Mouse (Mus musculus): ENCODE measurements around the gene Prss16.
A peak's percentile ranks its signal among the peaks of the same experiment; 100 is the strongest.

- no peak for TF ChIP-seq POLR2A (IDR thresholded peaks at IDR 0.05; ENCODE audit: borderline replicate concordance, control insufficient read depth, low read depth, low read length)
- TF ChIP-seq CTCF (IDR thresholded peaks at IDR 0.05; ENCODE audit: control insufficient read depth, insufficient read depth, low read length), result peak; percentile 76
Measured at GRCm38 (mm10) chr13:22050591-22051522, 41.3 kb upstream of the Prss16 start.

Measured in bone marrow, adult 2 months (tissue).